Mouse (Mus musculus) thymus, adult 2 months (tissue): ENCODE results near the gene Gm20683.

Source experiments
- CTCF ChIP-seq: fragments of 200-500 bp; IDR thresholded peaks from 2 replicates; pipeline ENCODE4 v1.5.1; 2012; ENCODE audit warnings: mild to moderate bottlenecking, control low read depth, low read length, moderate library complexity, borderline replicate concordance; ENCODE audit not compliant: control insufficient read depth, poor library complexity, insufficient read depth; ENCODE audit errors: extremely low read depth
- POLR2A ChIP-seq: fragments of 200-500 bp; IDR thresholded peaks from 2 replicates; pipeline ENCODE4 v1.6.1; 2012; ENCODE audit warnings: mild to moderate bottlenecking, low read length, control low read depth, moderate library complexity; ENCODE audit not compliant: control insufficient read depth, poor library complexity, insufficient read depth; ENCODE audit errors: extremely low read depth

- TF ChIP-seq CTCF: no peak
- TF ChIP-seq POLR2A: no peak
Observed at GRCm38 (mm10) chr17:25883268-25883667, 41.7 kb upstream of the Gm20683 start.
